Mouse (Mus musculus) ES-E14 (cell line): ENCODE data around the gene Adam1b.

Experiments used
- CHD2 ChIP-seq: IDR thresholded peaks from 2 replicates; pipeline ENCODE4 v1.6.1; 2014; ENCODE audit warnings: mild to moderate bottlenecking, low read depth, low read length, inconsistent platforms
- MAFK ChIP-seq: IDR thresholded peaks from 2 replicates; pipeline ENCODE4 v1.6.1; 2014; ENCODE audit warnings: mild to moderate bottlenecking, low read depth, low read length, inconsistent platforms; ENCODE audit not compliant: insufficient read depth

DNA sequence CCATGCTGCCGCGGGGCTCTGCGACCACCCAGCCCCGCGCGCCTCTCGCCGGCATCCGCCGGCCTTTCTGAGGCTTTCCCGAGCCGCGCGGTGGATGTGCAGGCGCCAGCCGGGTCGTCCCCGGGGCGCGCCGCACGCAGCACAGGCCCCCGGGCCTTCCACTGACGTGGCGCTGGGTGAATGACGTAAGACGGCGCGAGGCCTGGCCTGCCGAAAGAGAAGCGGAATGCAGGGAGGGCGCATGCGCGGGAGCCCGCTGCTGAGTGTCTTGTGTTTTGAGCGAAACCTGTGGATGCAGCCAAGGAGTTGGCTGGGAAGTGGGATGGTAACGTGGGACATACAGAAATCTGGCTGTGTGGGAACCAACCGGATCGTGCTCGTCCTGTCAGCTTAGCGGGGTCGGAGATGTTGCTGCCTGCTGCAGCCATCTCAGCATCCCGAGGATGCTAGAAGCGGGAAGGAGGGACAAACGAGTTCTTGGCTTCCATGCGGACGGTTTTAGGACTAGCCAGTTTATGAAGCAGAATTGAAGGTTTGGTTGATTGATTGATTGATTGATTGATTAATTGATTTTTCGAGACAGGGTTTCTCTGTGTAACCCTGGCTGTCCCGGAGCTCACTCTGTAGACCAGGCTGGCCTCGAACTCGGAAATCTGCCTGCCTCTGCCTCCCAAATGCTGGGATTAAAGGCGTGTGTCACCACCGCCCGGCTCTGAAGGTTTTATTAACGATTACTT lies 42.7 kb upstream of the Adam1b start, which contains the start of gene Mapkapk5:
- TF ChIP-seq MAFK: no peak
- no peak for TF ChIP-seq CHD2
